Mouse (Mus musculus): ENCODE results near the gene Nisch. TPM values are rescaled to one million over a fixed set of nuclear protein-coding genes. Genes with fewer than 3 reads are reported as not detected.

Nisch gene
- total and polyA plus RNA-seq, 3 experiments, result 46.3 to 180 (median 85.2) TPM

GRCm38 (mm10) chr14:31212499-31212898 lies 4.2 kb downstream of the Nisch start:
- H3K4me3 ChIP-seq (replicated peaks in 1 of 3; ENCODE audit: low read depth in 2 of 3, low read length in 2 of 3, poor library complexity in 1 of 3), result no peak overlapping the region
- no peaks in the 10 kb centered on the region for H3K9me3 ChIP-seq (replicated peaks; ENCODE audit: low read length)
- TF ChIP-seq ZMIZ1 (IDR thresholded peaks at IDR 0.05; ENCODE audit: low read depth, low read length), result no peak
- TF ChIP-seq UBTF (IDR thresholded peaks at IDR 0.05; ENCODE audit: low read depth, low read length), result no peak
- TF ChIP-seq E2F4 (IDR thresholded peaks at IDR 0.05; ENCODE audit: insufficient replicate concordance, low read depth, low read length), result no peak
- TF ChIP-seq TCF12 (IDR thresholded peaks at IDR 0.05; ENCODE audit: low read depth, low read length), result no peak
- TF ChIP-seq JUN (IDR thresholded peaks at IDR 0.05; ENCODE audit: insufficient read depth, low read depth, low read length), result no peak
- no peak overlapping the region for H3K27ac ChIP-seq (ENCODE audit: insufficient read depth, low read depth)
- H3K27me3 ChIP-seq (replicated peaks), result peaks cover 13% of the 10 kb centered on the region
- dilution Hi-C loops (cut with MboI; ENCODE audit: extremely low pct_ligation_motif_present, extremely low pct_unique_long_range_greater_than_20kb, low sequenced_read_pairs) (no loop called here), in situ Hi-C loops (cut with MboI; ENCODE audit: low pct_ligation_motif_present, low pct_unique_long_range_greater_than_20kb, low sequenced_read_pairs) (no loop called here)
- no peak overlapping the region for H3K9ac ChIP-seq (ENCODE audit: insufficient read depth, low read depth)
- H3K4me2 ChIP-seq (ENCODE audit: insufficient read depth, low read depth, poor library complexity, severe bottlenecking), result no peak overlapping the region
- peaks cover 11 to 23% of the 10 kb centered on the region in 2 experiments for H3K4me1 ChIP-seq (ENCODE audit: control insufficient read depth in 1 of 2, insufficient read depth in 2 of 2)
- no peaks in the 10 kb centered on the region for H3K79me2 ChIP-seq (replicated peaks; ENCODE audit: control insufficient read depth, extremely low read depth, insufficient read depth, poor library complexity, severe bottlenecking)
- H3K36me3 ChIP-seq (replicated peaks in 1 of 2; ENCODE audit: control insufficient read depth in 1 of 2, insufficient read depth in 1 of 2, low read length in 1 of 2), result no peaks in the 10 kb centered on the region
- no peak for DNase-seq (ENCODE audit: extremely low read depth)

- H3K9me3 ChIP-seq (replicated peaks; ENCODE audit: low read length), result no peaks in the 10 kb centered on the region
- in situ Hi-C loops (cut with MboI; ENCODE audit: low pct_ligation_motif_present, low pct_unique_long_range_greater_than_20kb, low sequenced_read_pairs) (no loop called here), dilution Hi-C loops (cut with MboI; ENCODE audit: extremely low pct_ligation_motif_present, extremely low pct_unique_long_range_greater_than_20kb, low sequenced_read_pairs) (no loop called here)
- DNase-seq (ENCODE audit: extremely low read depth), result no peak
- TF ChIP-seq USF2 (conservative IDR thresholded peaks at IDR 0.05; ENCODE audit: low read depth, low read length) (no peak), BHLHE40 (IDR thresholded peaks at IDR 0.05; ENCODE audit: low read depth, low read length) (no peak), PAX5 (IDR thresholded peaks at IDR 0.05; ENCODE audit: low read length) (no peak)
- H3K27ac ChIP-seq (ENCODE audit: insufficient read depth, low read depth), result no peak overlapping the region
- H3K4me3 ChIP-seq (replicated peaks in 1 of 3; ENCODE audit: low read depth in 2 of 3, low read length in 2 of 3, poor library complexity in 1 of 3), result no peak overlapping the region
- H3K36me3 ChIP-seq (replicated peaks in 1 of 2; ENCODE audit: control insufficient read depth in 1 of 2, insufficient read depth in 1 of 2, low read length in 1 of 2), result no peaks in the 10 kb centered on the region
- peaks cover 9 to 23% of the 10 kb centered on the region in 2 experiments; a peak in 3 of 4 replicates for H3K4me1 ChIP-seq (ENCODE audit: control insufficient read depth in 1 of 2, insufficient read depth in 2 of 2)
- H3K79me2 ChIP-seq (replicated peaks; ENCODE audit: control insufficient read depth, extremely low read depth, insufficient read depth, poor library complexity, severe bottlenecking), result no peaks in the 10 kb centered on the region
- H3K4me2 ChIP-seq (ENCODE audit: insufficient read depth, low read depth, poor library complexity, severe bottlenecking), result no peak overlapping the region
- no peak overlapping the region for H3K9ac ChIP-seq (ENCODE audit: insufficient read depth, low read depth)
- H3K27me3 ChIP-seq (replicated peaks), result peaks cover 13% of the 10 kb centered on the region
These were observed 4.9 kb downstream of the Nisch start for GRCm38 (mm10) chr14:31211854-31212253.

DNA sequence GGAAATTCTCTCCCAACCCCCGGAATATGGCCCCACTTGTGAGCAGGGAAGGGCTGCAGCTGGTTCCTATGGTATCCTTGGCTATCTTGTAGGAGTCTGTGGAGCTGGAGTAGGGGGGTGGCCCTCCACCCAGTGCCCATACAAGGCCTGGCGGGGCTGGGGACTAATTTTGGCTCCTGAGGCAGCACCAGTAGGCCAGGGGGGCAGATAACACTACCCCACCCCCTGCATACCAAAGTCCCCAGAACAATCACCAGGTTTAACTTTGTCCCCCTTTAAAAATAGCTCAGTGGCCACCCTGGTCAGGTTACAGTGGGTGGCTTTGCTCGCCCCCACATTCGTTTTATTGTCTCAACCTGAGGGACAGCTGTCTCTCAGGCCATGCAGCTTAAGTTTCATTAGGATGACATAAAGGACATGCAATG lies 7.6 kb downstream of the Nisch start:
- in situ Hi-C loops (cut with MboI; ENCODE audit: low pct_ligation_motif_present, low pct_unique_long_range_greater_than_20kb, low sequenced_read_pairs), result no loop called here
- TF ChIP-seq RAD21 (IDR thresholded peaks at IDR 0.05; ENCODE audit: low read depth, low read length) (no peak), POLR2A (IDR thresholded peaks at IDR 0.05; ENCODE audit: low read depth, low read length) (no peak)
- no peak for DNase-seq (ENCODE audit: extremely low read depth)

More for the DNA sequence above, 7.6 kb downstream of the Nisch start:
- H3K9ac ChIP-seq (ENCODE audit: insufficient read depth, low read depth), result no peak overlapping the region
- H3K4me3 ChIP-seq (replicated peaks in 1 of 3; ENCODE audit: low read depth in 2 of 3, low read length in 2 of 3, poor library complexity in 1 of 3), result no peak overlapping the region
- peaks cover 5 to 20% of the 10 kb centered on the region in 2 experiments; a peak in 3 of 4 replicates for H3K4me1 ChIP-seq (ENCODE audit: control insufficient read depth in 1 of 2, insufficient read depth in 2 of 2)
- H3K27me3 ChIP-seq (replicated peaks), result peaks cover 12% of the 10 kb centered on the region
- H3K79me2 ChIP-seq (replicated peaks; ENCODE audit: control insufficient read depth, extremely low read depth, insufficient read depth, poor library complexity, severe bottlenecking), result peaks cover 23% of the 10 kb centered on the region
- H3K27ac ChIP-seq (ENCODE audit: insufficient read depth, low read depth), result no peak overlapping the region
- H3K9me3 ChIP-seq (replicated peaks; ENCODE audit: low read length), result no peaks in the 10 kb centered on the region
- dilution Hi-C loops (cut with MboI; ENCODE audit: extremely low pct_ligation_motif_present, extremely low pct_unique_long_range_greater_than_20kb, low sequenced_read_pairs), result no loop called here
- H3K4me2 ChIP-seq (ENCODE audit: insufficient read depth, low read depth, poor library complexity, severe bottlenecking), result no peak overlapping the region
- peaks cover 2 to 8% of the 10 kb centered on the region in 2 experiments for H3K36me3 ChIP-seq (replicated peaks in 1 of 2; ENCODE audit: control insufficient read depth in 1 of 2, insufficient read depth in 1 of 2, low read length in 1 of 2)
